Mouse (Mus musculus): ENCODE measurements around the gene Masp2. TPM values are rescaled to one million over a fixed set of nuclear protein-coding genes. Genes with fewer than 3 reads are reported as not detected.

Masp2 gene
- polyA plus RNA-seq, 3 experiments from 2014 or later = 0.63 TPM; not detected in 2

- ATAC-seq = no peak
Measured at GRCm38 (mm10) chr4:148639455-148639854, 37.1 kb downstream of the Masp2 start.

- ATAC-seq = no peak
Measured at GRCm38 (mm10) chr4:148641121-148641520, 38.8 kb downstream of the Masp2 start.

- peak; percentile 59 for ATAC-seq
Measured at GRCm38 (mm10) chr4:148643291-148644156, 41.2 kb downstream of the Masp2 start, which contains the start of gene Gm572. Gene Gm572, plus strand, starts transcription at chr4:148643317.

GRCm38 (mm10) chr4:148644157-148644511 lies 41.8 kb downstream of the Masp2 start:
- peak; percentile 89 for ATAC-seq

GRCm38 (mm10) chr4:148644926-148645325 lies 42.6 kb downstream of the Masp2 start:
- no peak for ATAC-seq

- ATAC-seq = no peak
Measured at GRCm38 (mm10) chr4:148646616-148647015, 44.3 kb downstream of the Masp2 start.

- ATAC-seq = no peak
Measured at GRCm38 (mm10) chr4:148649309-148649708, 47.0 kb downstream of the Masp2 start.

GRCm38 (mm10) chr4:148651045-148651444 lies 48.7 kb downstream of the Masp2 start:
- no peak for ATAC-seq

- no peak for ATAC-seq
Measured at GRCm38 (mm10) chr4:148654701-148655398, 52.5 kb downstream of the Masp2 start.

- ATAC-seq = no peak
Measured at GRCm38 (mm10) chr4:148656691-148657258, 54.4 kb downstream of the Masp2 start.

GRCm38 (mm10) chr4:148657776-148658175 lies 55.4 kb downstream of the Masp2 start:
- ATAC-seq = peak; percentile 28

- ATAC-seq = no peak
Measured at GRCm38 (mm10) chr4:148660174-148660573, 57.8 kb downstream of the Masp2 start.

GRCm38 (mm10) chr4:148662168-148662965 lies 60.0 kb downstream of the Masp2 start:
- no peak for ATAC-seq

GRCm38 (mm10) chr4:148663326-148663725 lies 61.0 kb downstream of the Masp2 start:
- ATAC-seq = no peak

- ATAC-seq = no peak
Measured at GRCm38 (mm10) chr4:148664021-148664420, 61.7 kb downstream of the Masp2 start.

Other genes starting within 250 kb of the Masp2 start
- gene Ubiad1, start 157.8 kb upstream of the Masp2 start, polyA plus RNA-seq (2017; shearing (Covaris generic)) = 1 to 10 TPM; 8.6 to 9.2 (median 8.7) TPM
- gene Mtor, start 153.9 kb upstream of the Masp2 start, polyA plus RNA-seq (2017; shearing (Covaris generic)) = 10 to 100 TPM; 10.1 to 13.5 (median 11.7) TPM
- gene Angptl7, start 102.1 kb upstream of the Masp2 start, polyA plus RNA-seq (2017; shearing (Covaris generic)) = under 1 TPM; 0.16 to 0.61 (median 0.36) TPM
- 100 to 1,000 TPM in 1 of 3 experiments, 10 to 100 TPM in 2; 63.8 to 103 (median 96.2) TPM for gene Exosc10, start 44.1 kb upstream of the Masp2 start, polyA plus RNA-seq (2017; shearing (Covaris generic))
- 1 to 10 TPM; 4.7 to 5.2 (median 4.8) TPM for gene Srm, start 11.1 kb upstream of the Masp2 start, polyA plus RNA-seq (2017; shearing (Covaris generic))
- 100 to 1,000 TPM; 149 to 182 (median 164) TPM for gene Tardbp, start 24.5 kb downstream of the Masp2 start, polyA plus RNA-seq (2017; shearing (Covaris generic))
- not detected for gene Gm572, start 40.8 kb downstream of the Masp2 start, polyA plus RNA-seq (2017; shearing (Covaris generic))
- 1 to 10 TPM in 1 of 3 experiments, under 1 TPM in 2; 0.58 to 1.8 (median 0.80) TPM for gene Casz1, start 201.9 kb downstream of the Masp2 start, polyA plus RNA-seq (2017; shearing (Covaris generic))